Mouse (Mus musculus) liver, postnatal 0 days (tissue): Measurements from ENCODE around the gene Fosl1. TPM values are rescaled to one million over a fixed set of nuclear protein-coding genes. Genes with fewer than 3 reads are reported as not detected.

Experiments
- ATAC-seq: fragments of 200-750 bp; cut with Nextera tagmentation; 2 replicates; pipeline ENCODE4 v1.8.0; 2017; ENCODE audit warnings: mild to moderate bottlenecking, moderate library complexity
- DNase-seq: peaks from one replicate; pipeline ENCODE4 v3.0.0-alpha.2; 2016
- H3K27ac ChIP-seq: fragments of 300-500 bp; sonication (generic); 2 replicates; pipeline ENCODE4 v1.5.1; 2014; ENCODE audit warnings: antibody characterized with exemption, moderate library complexity, mild to moderate bottlenecking, low read depth
- H3K27me3 ChIP-seq: fragments of 300-500 bp; sonication (generic); 2 replicates; pipeline ENCODE4 v1.6.1; 2014; ENCODE audit warnings: low read length, control low read depth, mixed read lengths; ENCODE audit not compliant: insufficient read depth
- H3K36me3 ChIP-seq: fragments of 300-500 bp; sonication (generic); replicated peaks from 2 replicates; pipeline ENCODE4 v1.6.1; 2014; ENCODE audit warnings: mild to moderate bottlenecking, control low read depth, low read length, moderate library complexity, mixed read lengths; ENCODE audit not compliant: insufficient read depth
- H3K4me1 ChIP-seq: fragments of 300-500 bp; sonication (generic); 2 replicates; pipeline ENCODE4 v1.6.1; 2014; ENCODE audit warnings: antibody characterized with exemption, mild to moderate bottlenecking, control low read depth; ENCODE audit not compliant: insufficient read depth
- H3K4me2 ChIP-seq: fragments of 300-500 bp; sonication (generic); 2 replicates; pipeline ENCODE4 v1.6.1; 2014; ENCODE audit warnings: low read depth, mild to moderate bottlenecking, low read length, moderate library complexity, mixed read lengths
- H3K4me3 ChIP-seq: fragments of 300-500 bp; sonication (generic); 2 replicates; pipeline ENCODE4 v1.5.1; 2014; ENCODE audit warnings: low read depth, low read length
- H3K9ac ChIP-seq: fragments of 300-500 bp; sonication (generic); replicated peaks from 2 replicates; pipeline ENCODE4 v1.6.1; 2014; ENCODE audit warnings: mild to moderate bottlenecking, moderate library complexity
- H3K9me3 ChIP-seq: fragments of 300-500 bp; sonication (generic); 2 replicates; pipeline ENCODE4 v1.6.1; 2016; ENCODE audit warnings: mild to moderate bottlenecking, control low read depth, low read length, mixed read lengths
- CTCF ChIP-seq: sonication (generic); IDR thresholded peaks from 2 replicates; pipeline ENCODE4 v1.5.1; 2016; ENCODE audit warnings: antibody characterized with exemption, low read depth
- EP300 ChIP-seq: IDR thresholded peaks from 2 replicates; pipeline ENCODE4 v1.6.1; 2016; ENCODE audit warnings: antibody characterized with exemption, low read depth, mild to moderate bottlenecking
- WGBS: fragments of 180-500 bp; shearing (Covaris S2); extraction: QIAGEN DNeasy Blood & Tissue Kit; methylation state at CpG from one replicate; pipeline ENCODE4 v1.1.7; 2014; ENCODE audit not compliant: insufficient replicate concordance; 5-methylcytosine and 5-hydroxymethylcytosine counted together
- polyA plus RNA-seq: library from polyadenylated mRNA; unstranded; fragments of >200 nt; fragmentation: Nextera tagmentation; extraction: Ambion mirVana; gene quantifications from 2 replicates; pipeline ENCODE4 v1.2.1, GENCODE M21; 2015

Gene Fosl1
- polyA plus RNA-seq, 1 experiment from 2014 or later, result not detected

- DNase-seq (no peak), ATAC-seq (no peak; the same call in 1 of the 2 replicates)
- Histone ChIP-seq H3K27me3 (no peaks in the 10 kb centered on the region), H3K36me3 (no peaks in the 10 kb centered on the region), H3K4me1 (peaks cover 21% of the 10 kb centered on the region), H3K4me2 (peak overlapping the region; percentile 83), H3K27ac (peak overlapping the region; percentile 100), H3K9me3 (no peaks in the 10 kb centered on the region), H3K9ac (no peak overlapping the region), H3K4me3 (peak overlapping the region; percentile 80)
- TF ChIP-seq EP300 (peak; percentile 42; the same call in 1 of the 2 replicates), CTCF (no peak)
- WGBS, result 70% methylated on average over 13 of the region's 13 CpGs
Observed at GRCm38 (mm10) chr19:5408057-5409001, 39.0 kb upstream of the Fosl1 start.

DNA sequence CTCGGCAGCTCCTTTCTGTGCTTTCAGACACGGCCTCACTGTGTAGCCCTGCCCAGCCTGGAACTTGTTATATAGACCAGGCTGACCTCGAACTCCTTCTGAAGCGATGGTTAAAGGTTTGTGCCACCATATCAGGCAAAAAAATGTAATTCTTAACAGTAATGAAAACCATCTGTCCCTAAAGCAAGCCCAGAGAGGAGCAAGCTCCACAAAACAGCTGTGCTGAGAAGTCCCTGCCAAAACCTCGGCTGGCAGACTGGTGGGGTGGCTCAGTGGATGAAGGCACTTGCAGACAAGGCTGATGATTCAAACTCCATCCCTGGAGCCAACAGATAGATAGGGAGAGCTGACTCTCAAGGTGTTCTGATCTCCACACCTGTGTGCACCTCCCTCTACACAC lies 38.3 kb upstream of the Fosl1 start:
- Histone ChIP-seq H3K4me1 (peaks cover 21% of the 10 kb centered on the region), H3K4me3 (no peak overlapping the region), H3K36me3 (no peaks in the 10 kb centered on the region), H3K9ac (no peak overlapping the region), H3K27ac (peak overlapping the region; percentile 100), H3K27me3 (no peaks in the 10 kb centered on the region), H3K4me2 (no peak overlapping the region), H3K9me3 (no peaks in the 10 kb centered on the region)
- ATAC-seq (no peak), DNase-seq (no peak)
- no peak for TF ChIP-seq CTCF
- no peak for TF ChIP-seq EP300
- 78% methylated on average over 5 of the region's 5 CpGs for WGBS

DNA sequence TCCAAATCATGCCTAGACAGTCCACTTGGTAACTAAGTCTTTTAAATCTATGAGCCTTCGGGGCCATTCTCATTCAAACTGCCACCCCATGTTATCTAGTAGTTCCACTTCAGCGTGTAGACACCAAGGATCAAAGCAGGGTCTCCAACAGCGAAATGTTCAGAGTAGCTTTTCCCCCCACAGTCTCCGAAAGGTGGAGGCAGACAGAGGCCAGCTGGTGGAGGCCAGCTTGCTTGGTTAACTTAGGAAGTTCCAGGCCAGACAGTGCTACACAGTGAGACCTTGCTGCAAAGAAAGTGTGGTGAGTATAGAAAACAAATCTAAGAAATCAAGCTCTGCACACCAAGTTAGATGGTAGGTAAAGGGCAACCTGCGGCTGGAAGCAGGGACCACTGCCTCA lies 36.7 kb upstream of the Fosl1 start:
- ATAC-seq, result no peak
- Histone ChIP-seq H3K4me3 (no peak overlapping the region), H3K27ac (no peak overlapping the region), H3K36me3 (no peaks in the 10 kb centered on the region), H3K9me3 (no peaks in the 10 kb centered on the region), H3K4me1 (peaks cover 26% of the 10 kb centered on the region), H3K27me3 (no peaks in the 10 kb centered on the region), H3K9ac (no peak overlapping the region), H3K4me2 (no peak overlapping the region)
- no peak for TF ChIP-seq EP300
- no peak for TF ChIP-seq CTCF
- 89% methylated on average over 5 of the region's 5 CpGs for WGBS
- DNase-seq, result no peak

- H3K27me3 ChIP-seq, result no peaks in the 10 kb centered on the region
- H3K27ac ChIP-seq, result no peak overlapping the region
- no peak overlapping the region for H3K9ac ChIP-seq
- no peaks in the 10 kb centered on the region for H3K36me3 ChIP-seq
- H3K9me3 ChIP-seq, result no peaks in the 10 kb centered on the region
- ATAC-seq, result no peak
- no peak overlapping the region for H3K4me2 ChIP-seq
- WGBS, result 83% methylated on average over 5 of the region's 5 CpGs
- peaks cover 23% of the 10 kb centered on the region for H3K4me1 ChIP-seq
- TF ChIP-seq CTCF (no peak), EP300 (no peak)
- no peak for DNase-seq
- no peak overlapping the region for H3K4me3 ChIP-seq
Observed at GRCm38 (mm10) chr19:5411961-5412360, 35.4 kb upstream of the Fosl1 start.

DNA sequence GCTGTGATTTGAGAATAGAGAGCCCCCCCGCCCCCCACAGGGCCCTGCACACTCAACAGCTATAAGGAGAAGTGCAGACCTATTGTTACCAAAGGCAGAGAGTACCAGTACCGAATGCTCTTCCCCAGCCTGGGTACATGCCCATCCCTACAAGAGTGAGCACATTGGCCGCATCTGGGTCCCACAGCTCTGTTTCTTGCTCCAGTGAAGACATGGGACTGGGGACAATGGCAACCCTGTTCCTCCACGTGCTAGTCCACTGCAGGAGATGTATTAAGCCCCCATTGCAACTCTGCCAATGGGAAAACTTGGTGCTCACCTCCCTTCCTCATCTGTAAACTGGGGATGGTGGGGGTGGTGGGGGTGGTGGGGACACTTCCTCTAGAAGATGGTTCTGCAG lies 33.5 kb upstream of the Fosl1 start:
- peaks cover 11% of the 10 kb centered on the region for H3K4me1 ChIP-seq
- H3K36me3 ChIP-seq, result peaks cover 8% of the 10 kb centered on the region
- no peak overlapping the region for H3K9ac ChIP-seq
- no peak for ATAC-seq
- H3K4me2 ChIP-seq, result no peak overlapping the region
- no peak for DNase-seq
- H3K27me3 ChIP-seq, result no peaks in the 10 kb centered on the region
- H3K9me3 ChIP-seq, result no peaks in the 10 kb centered on the region
- 0 out of 2 replicates have a peak overlapping the region, but pooled peaks have one; percentile 55 for H3K27ac ChIP-seq
- TF ChIP-seq CTCF, result no peak
- no peak for TF ChIP-seq EP300
- WGBS, result 81% methylated on average over 4 of the region's 4 CpGs
- no peak overlapping the region for H3K4me3 ChIP-seq

GRCm38 (mm10) chr19:5414534-5414957 lies 32.8 kb upstream of the Fosl1 start:
- DNase-seq, result no peak
- peaks cover 9% of the 10 kb centered on the region for H3K4me1 ChIP-seq

More at GRCm38 (mm10) chr19:5414534-5414957, 32.8 kb upstream of the Fosl1 start:
- Histone ChIP-seq H3K27me3 (no peaks in the 10 kb centered on the region), H3K36me3 (peaks cover 8% of the 10 kb centered on the region), H3K4me3 (no peak overlapping the region), H3K9ac (no peak overlapping the region), H3K9me3 (no peaks in the 10 kb centered on the region), H3K4me2 (no peak overlapping the region), H3K27ac (peak overlapping the region; percentile 55; the same call in 1 of the 2 replicates)
- 0 out of 2 replicates have a peak, but pooled peaks have one; percentile 40 for ATAC-seq
- peak; percentile 75 for TF ChIP-seq EP300
- no peak for TF ChIP-seq CTCF
- 70% methylated on average over 2 of the region's 2 CpGs for WGBS
